Mouse (Mus musculus) stomach, embryonic 14.5 days (tissue): ENCODE measurements around the gene Stx1a. TPM values are rescaled to one million over a fixed set of nuclear protein-coding genes. Genes with fewer than 3 reads are reported as not detected.

Experiments
- ATAC-seq: fragments of 200-750 bp; cut with Nextera tagmentation; 2 replicates; pipeline ENCODE4 v1.8.0; 2017; ENCODE audit warnings: low read depth, moderate TSS enrichment; ENCODE audit not compliant: insufficient number of reproducible peaks, insufficient read depth, low FRiP score
- H3K27ac ChIP-seq: fragments of 300-500 bp; sonication (generic); 2 replicates; pipeline ENCODE4 v1.5.1; 2014; ENCODE audit warnings: mild to moderate bottlenecking, low read length, moderate library complexity, mixed read lengths
- H3K27me3 ChIP-seq: fragments of 300-500 bp; sonication (generic); 2 replicates; pipeline ENCODE4 v1.6.1; 2014; ENCODE audit warnings: low read length, control low read depth, mixed read lengths; ENCODE audit not compliant: control insufficient read depth, insufficient read depth
- H3K36me3 ChIP-seq: fragments of 300-500 bp; sonication (generic); 2 replicates; pipeline ENCODE4 v1.6.1; 2014; ENCODE audit warnings: mild to moderate bottlenecking, control low read depth, low read length, moderate library complexity, mixed read lengths; ENCODE audit not compliant: control insufficient read depth, insufficient read depth
- H3K4me1 ChIP-seq: fragments of 300-500 bp; sonication (generic); 2 replicates; pipeline ENCODE4 v1.6.1; 2014; ENCODE audit warnings: low read length, control low read depth, mixed read lengths; ENCODE audit not compliant: control insufficient read depth, insufficient read depth
- H3K4me2 ChIP-seq: fragments of 300-500 bp; sonication (generic); replicated peaks from 2 replicates; pipeline ENCODE4 v1.6.1; 2014; ENCODE audit warnings: low read depth, low read length, control low read depth
- H3K4me3 ChIP-seq: fragments of 300-500 bp; sonication (generic); 2 replicates; pipeline ENCODE4 v1.5.1; 2014; ENCODE audit warnings: low read depth, low read length, control low read depth
- H3K9ac ChIP-seq: fragments of 300-500 bp; sonication (generic); replicated peaks from 2 replicates; pipeline ENCODE4 v1.6.1; 2014; ENCODE audit warnings: low read depth, mild to moderate bottlenecking, control low read depth, low read length, moderate library complexity, mixed read lengths
- H3K9me3 ChIP-seq: fragments of 300-500 bp; sonication (generic); 2 replicates; pipeline ENCODE4 v1.6.1; 2016; ENCODE audit warnings: low read depth, low read length, control low read depth; ENCODE audit not compliant: control insufficient read depth
- WGBS: fragments of 180-500 bp; shearing (Covaris S2); extraction: QIAGEN DNeasy Blood & Tissue Kit; methylation state at CpG from one replicate; pipeline ENCODE4 v1.1.7; 2014; 5-methylcytosine and 5-hydroxymethylcytosine counted together
- polyA plus RNA-seq: library from polyadenylated mRNA; unstranded; fragments of >200 nt; fragmentation: Nextera tagmentation; extraction: Ambion mirVana; gene quantifications from 2 replicates; pipeline ENCODE4 v1.2.1, GENCODE M21; 2014

Gene Stx1a
- polyA plus RNA-seq, 1 experiment from 2014 or later: 17.7 TPM

DNA sequence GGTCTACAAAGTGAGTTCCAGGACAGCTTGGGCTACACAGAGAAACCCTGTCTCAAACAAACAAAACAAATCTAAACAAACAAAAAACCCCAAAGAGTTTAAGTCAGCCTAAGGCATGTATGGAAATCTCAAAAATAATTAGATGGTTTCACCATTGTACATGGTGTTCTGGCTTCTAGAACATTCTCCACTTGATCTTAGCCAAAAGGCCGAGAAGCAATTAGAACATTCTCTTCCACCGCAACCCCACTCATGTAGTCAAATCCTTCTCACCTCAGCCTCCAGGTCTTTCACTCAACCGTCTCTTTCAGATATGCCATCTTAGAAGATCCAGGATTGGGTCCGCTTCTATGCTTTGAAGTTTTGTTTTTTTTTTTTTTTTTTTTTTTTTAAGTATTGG is 23.5 kb upstream of the Stx1a start:
- H3K9ac ChIP-seq: no peak overlapping the region
- no peak overlapping the region for H3K4me3 ChIP-seq
- whole genome bisulfite sequencing: 94% methylated on average over 4 of the region's 4 CpGs
- no peak overlapping the region for H3K4me2 ChIP-seq
- H3K27ac ChIP-seq: no peak overlapping the region
- H3K4me1 ChIP-seq: peaks cover 4% of the 10 kb centered on the region; the same call in 1 of the 2 replicates
- H3K27me3 ChIP-seq: no peaks in the 10 kb centered on the region
- H3K36me3 ChIP-seq: no peaks in the 10 kb centered on the region
- no peak for ATAC-seq
- H3K9me3 ChIP-seq: no peaks in the 10 kb centered on the region

GRCm38 (mm10) chr5:135000751-135001150 is 22.5 kb upstream of the Stx1a start:
- Histone ChIP-seq H3K27ac (peak overlapping the region; percentile 77), H3K9me3 (no peaks in the 10 kb centered on the region), H3K9ac (no peak overlapping the region), H3K27me3 (no peaks in the 10 kb centered on the region), H3K4me2 (peak overlapping the region; percentile 23), H3K36me3 (no peaks in the 10 kb centered on the region), H3K4me1 (peaks cover 4% of the 10 kb centered on the region; the same call in 1 of the 2 replicates), H3K4me3 (no peak overlapping the region)
- no peak for ATAC-seq
- 55% methylated on average over 16 of the region's 16 CpGs for WGBS

GRCm38 (mm10) chr5:135001309-135001708 is 22.0 kb upstream of the Stx1a start:
- Histone ChIP-seq H3K4me3 (no peak overlapping the region), H3K27ac (peak overlapping the region; percentile 79), H3K4me1 (peaks cover 4% of the 10 kb centered on the region; the same call in 1 of the 2 replicates), H3K36me3 (no peaks in the 10 kb centered on the region), H3K27me3 (no peaks in the 10 kb centered on the region), H3K4me2 (peak overlapping the region; percentile 23), H3K9ac (no peak overlapping the region), H3K9me3 (no peaks in the 10 kb centered on the region)
- peak; percentile 94 for ATAC-seq
- WGBS: 1% methylated on average over 14 of the region's 14 CpGs

GRCm38 (mm10) chr5:135002151-135002550 is 21.1 kb upstream of the Stx1a start:
- WGBS: 52% methylated on average over 5 of the region's 5 CpGs
- Histone ChIP-seq H3K9ac (no peak overlapping the region), H3K9me3 (no peaks in the 10 kb centered on the region), H3K4me1 (peaks cover 4% of the 10 kb centered on the region; the same call in 1 of the 2 replicates), H3K36me3 (no peaks in the 10 kb centered on the region), H3K27me3 (no peaks in the 10 kb centered on the region), H3K4me2 (no peak overlapping the region), H3K4me3 (no peak overlapping the region), H3K27ac (peak overlapping the region; percentile 79)
- ATAC-seq: peak; percentile 47; the same call in 1 of the 2 replicates

DNA sequence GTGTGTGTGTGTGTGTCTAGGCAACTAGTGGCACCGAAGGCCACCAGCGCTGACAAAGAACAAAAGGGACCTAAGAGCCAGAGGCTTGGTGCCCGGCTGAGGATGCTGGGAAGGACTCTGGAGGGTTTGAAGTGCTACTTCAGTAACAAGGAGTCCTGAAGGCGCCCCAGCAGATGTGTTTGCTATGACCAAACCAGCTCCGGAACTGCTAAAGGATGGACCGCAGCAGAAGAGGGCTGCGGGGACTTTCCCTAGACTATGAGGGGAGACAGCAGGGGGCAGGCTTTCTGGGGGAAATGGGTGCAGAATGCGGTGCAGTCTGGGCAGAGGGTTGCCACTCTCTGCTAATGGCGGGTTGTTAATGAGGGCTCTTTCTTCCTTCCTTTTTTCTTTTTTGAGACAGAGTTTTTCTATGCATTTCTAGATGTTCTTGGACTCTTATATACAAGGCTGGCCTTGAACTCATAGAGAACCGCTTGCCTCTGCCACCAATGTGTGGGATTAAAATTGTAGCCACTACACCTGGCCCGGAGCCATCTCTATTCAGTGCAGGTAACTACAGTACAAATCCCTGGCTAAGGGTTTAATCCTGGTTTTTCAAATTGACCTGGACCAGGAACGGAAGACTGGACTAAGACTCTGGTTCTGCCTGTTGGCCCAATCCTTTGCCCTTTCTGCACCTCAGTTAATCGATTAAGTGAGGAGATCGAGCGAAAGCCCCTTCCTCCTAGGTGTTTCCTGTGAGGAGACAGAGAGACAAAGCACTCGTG is 15.3 kb upstream of the Stx1a start:
- no peak for ATAC-seq
- peaks cover 6% of the 10 kb centered on the region; the same call in 1 of the 2 replicates for H3K36me3 ChIP-seq
- H3K27me3 ChIP-seq: no peaks in the 10 kb centered on the region
- H3K9me3 ChIP-seq: no peaks in the 10 kb centered on the region
- H3K27ac ChIP-seq: peak overlapping the region; percentile 93
- WGBS: 34% methylated on average over 16 of the region's 16 CpGs
- H3K4me3 ChIP-seq: peak overlapping the region; percentile 48
- H3K4me1 ChIP-seq: peaks cover 32% of the 10 kb centered on the region
- H3K9ac ChIP-seq: peak overlapping the region; percentile 51
- H3K4me2 ChIP-seq: peak overlapping the region; percentile 56

DNA sequence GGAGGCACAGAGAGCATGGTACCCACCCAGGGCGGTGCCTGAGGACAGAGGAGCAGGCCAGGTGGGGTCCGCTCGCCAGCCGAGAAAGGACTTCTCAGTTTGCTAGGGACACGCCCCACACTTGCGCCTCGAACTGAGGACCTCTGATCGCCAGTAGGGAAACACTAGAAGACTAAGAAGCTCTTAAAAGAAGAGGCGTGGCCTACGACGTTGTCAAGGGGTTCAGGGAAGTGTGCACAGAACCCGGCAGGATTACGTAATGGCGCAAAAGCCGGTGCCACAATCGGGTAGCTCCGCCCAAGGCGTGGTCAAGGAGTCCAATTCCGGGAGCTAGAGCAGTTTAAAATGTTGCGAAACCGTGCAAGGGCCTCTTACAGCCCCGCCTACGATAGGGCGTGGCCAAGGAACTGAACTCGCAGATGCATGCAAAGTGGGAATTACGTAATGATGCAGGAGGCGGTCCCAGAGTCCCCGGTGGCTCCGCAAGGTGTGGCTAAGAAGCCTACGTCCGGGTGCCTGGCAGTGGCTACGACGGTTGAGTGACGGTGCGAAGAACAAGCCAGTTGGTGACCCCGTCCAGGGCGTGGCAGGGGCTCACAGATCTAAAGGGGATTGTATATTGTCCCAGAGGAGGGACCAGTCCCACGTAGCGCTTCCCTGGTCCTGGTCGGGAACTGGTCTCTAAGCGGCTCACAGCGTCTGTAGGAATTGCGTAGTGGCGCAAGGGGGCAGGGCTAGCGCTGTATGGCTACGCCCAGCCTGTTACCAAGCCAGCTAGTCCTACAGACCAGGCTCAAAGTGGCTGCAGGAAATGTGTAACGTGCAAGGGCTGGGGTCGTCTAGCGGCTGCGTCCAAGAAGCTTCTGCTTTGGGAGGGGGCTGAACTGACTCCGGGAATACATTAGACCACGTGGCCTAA is 14.4 kb upstream of the Stx1a start, which contains the start of gene Abhd11:
TSS of gene Abhd11 (plus strand) at position 482 of the 919 bp plus-strand sequence.
- Histone ChIP-seq H3K4me2 (peak within 1 kb of the TSS; percentile 58), H3K4me3 (peak within 1 kb of the TSS; percentile 48), H3K4me1 (peaks cover 34% of the 10 kb centered on the region), H3K36me3 (peaks cover 6% of the 10 kb centered on the region; the same call in 1 of the 2 replicates), H3K9ac (peak within 1 kb of the TSS; percentile 51), H3K27ac (peak within 1 kb of the TSS; percentile 98), H3K9me3 (no peaks in the 10 kb centered on the region), H3K27me3 (no peaks in the 10 kb centered on the region)
- WGBS: under 1% methylated on average over 52 of the region's 52 CpGs
- ATAC-seq: peak; percentile 89

DNA sequence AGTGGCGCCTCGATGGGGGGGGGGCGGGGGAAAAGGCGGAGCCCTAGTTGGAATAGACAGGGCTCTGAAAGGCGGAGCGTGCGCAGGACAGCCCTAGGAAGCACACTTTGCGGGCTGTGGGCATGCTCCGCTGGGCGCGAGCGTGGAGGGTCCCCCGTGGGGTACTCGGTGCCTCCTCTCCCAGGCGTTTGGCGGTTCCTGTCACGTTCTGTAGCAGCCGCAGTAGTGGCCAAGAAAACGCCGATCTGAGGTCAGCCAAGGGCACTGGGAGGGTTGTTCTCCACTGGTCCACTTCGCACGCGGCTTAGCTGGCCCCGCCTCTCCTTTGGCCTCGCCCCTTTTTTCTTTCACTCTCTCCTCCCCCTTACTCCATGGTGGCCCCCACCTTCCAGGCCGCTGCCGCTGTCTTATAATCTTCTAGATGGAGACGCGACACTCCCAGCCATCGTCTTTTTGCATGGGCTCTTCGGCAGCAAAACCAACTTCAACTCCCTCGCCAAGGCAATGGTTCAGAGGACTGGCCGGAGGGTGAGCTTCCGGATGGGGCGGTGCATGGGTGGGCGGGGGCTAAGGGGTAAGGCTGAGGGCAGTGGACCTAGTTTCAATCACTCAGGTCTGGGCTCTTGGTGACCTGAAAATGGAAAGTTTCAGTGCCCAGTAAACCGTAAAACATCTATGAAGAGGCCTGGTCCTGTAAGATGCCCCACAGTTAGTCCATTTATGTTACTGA is 13.5 kb upstream of the Stx1a start:
- peak overlapping the region; percentile 48 for H3K4me3 ChIP-seq
- H3K9me3 ChIP-seq: no peaks in the 10 kb centered on the region
- H3K4me2 ChIP-seq: peak overlapping the region; percentile 58
- no peaks in the 10 kb centered on the region for H3K27me3 ChIP-seq
- H3K9ac ChIP-seq: peak overlapping the region; percentile 37; the same call in 1 of the 2 replicates
- under 1% methylated on average over 37 of the region's 37 CpGs for WGBS
- peak; percentile 69 for ATAC-seq
- H3K36me3 ChIP-seq: peaks cover 6% of the 10 kb centered on the region; the same call in 1 of the 2 replicates
- H3K4me1 ChIP-seq: peaks cover 34% of the 10 kb centered on the region
- peak overlapping the region; percentile 98 for H3K27ac ChIP-seq
